Mouse (Mus musculus) spleen, adult 2 months (tissue): ENCODE measurements at regions not wholly inside any gene's neighbourhood (a gene's known extent, or its start where the extent isn't known, plus 50 kb on each side); places are given as distances from the start of the nearest gene placed in this dataset.

Experiments used
- CTCF ChIP-seq: fragments of 200-500 bp; IDR thresholded peaks from 2 replicates; pipeline ENCODE4 v1.5.1; 2011; ENCODE audit warnings: mild to moderate bottlenecking, inconsistent platforms; ENCODE audit not compliant: insufficient read depth, insufficient read length, insufficient replicate concordance; ENCODE audit errors: extremely low read depth
- POLR2A ChIP-seq: fragments of 200-500 bp; IDR thresholded peaks from 2 replicates; pipeline ENCODE4 v1.6.1; 2011; ENCODE audit warnings: low read depth, low read length, inconsistent platforms

DNA sequence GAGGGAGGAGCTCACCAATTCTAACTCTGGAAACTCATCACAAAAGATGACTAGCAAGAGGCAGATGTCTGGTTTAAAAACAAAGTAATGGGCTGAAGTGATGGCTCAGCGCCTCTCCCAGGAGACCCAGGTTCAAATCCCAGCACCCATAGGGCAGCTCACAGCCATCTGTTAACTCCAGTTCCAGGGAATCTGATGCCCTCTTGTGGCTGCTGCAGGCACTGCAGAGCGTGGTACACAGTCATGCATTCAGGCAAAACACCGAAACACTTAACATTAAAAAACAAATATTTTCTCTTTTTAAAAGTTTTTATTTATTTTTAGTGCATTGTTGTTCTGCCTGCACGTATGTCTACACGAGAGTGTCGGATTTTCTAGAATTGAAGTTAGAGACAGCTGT is 73.7 kb upstream of the Zfp423 start:
- TF ChIP-seq POLR2A = no peak
- peak; percentile 19; the same call in 1 of the 2 replicates for TF ChIP-seq CTCF
